Mouse (Mus musculus) erythroblast, embryonic 14.5 days (primary cell): ENCODE data around the gene Bicdl1. TPM values are rescaled to one million over a fixed set of nuclear protein-coding genes. Genes with fewer than 3 reads are reported as not detected.

Source experiments
- H3K27me3 ChIP-seq: 2 replicates; pipeline ENCODE4 v1.6.1; 2012; ENCODE audit warnings: inconsistent platforms; ENCODE audit not compliant: control insufficient read depth
- H3K36me3 ChIP-seq: 2 replicates; pipeline ENCODE4 v1.6.1; 2012; ENCODE audit warnings: mild to moderate bottlenecking, inconsistent platforms; ENCODE audit not compliant: control insufficient read depth
- H3K4me1 ChIP-seq: 2 replicates; pipeline ENCODE4 v1.6.1; 2012; ENCODE audit warnings: inconsistent platforms; ENCODE audit not compliant: control insufficient read depth
- H3K4me3 ChIP-seq: replicated peaks from 2 replicates; pipeline ENCODE3; 2012; ENCODE audit warnings: moderate library complexity, mild to moderate bottlenecking, inconsistent platforms
- H3K9me3 ChIP-seq: 2 replicates; pipeline ENCODE4 v1.6.1; 2012; ENCODE audit warnings: low read length, inconsistent platforms, mixed read lengths; ENCODE audit not compliant: control insufficient read depth
- GATA1 ChIP-seq: IDR thresholded peaks from 2 replicates; pipeline ENCODE4 v1.6.1; 2012; ENCODE audit warnings: low read length, inconsistent platforms, mixed read lengths
- TAL1 ChIP-seq: IDR thresholded peaks from 3 replicates; pipeline ENCODE4 v1.6.1; 2012; ENCODE audit warnings: low read length, inconsistent platforms, mixed read lengths
- polyA plus RNA-seq: library from polyadenylated mRNA; stranded (reverse); fragments of >175 nt; gene quantifications from 2 replicates; pipeline ENCODE4 v1.2.3, GENCODE M21; 2012

Gene Bicdl1
- polyA plus RNA-seq, 1 experiment, result 0.03 TPM

GRCm38 (mm10) chr5:115695191-115695770, 36.1 kb downstream of the Bicdl1 start:
- Histone ChIP-seq H3K36me3 (no peaks in the 10 kb centered on the region), H3K9me3 (no peaks in the 10 kb centered on the region), H3K27me3 (no peaks in the 10 kb centered on the region), H3K4me1 (no peaks in the 10 kb centered on the region), H3K4me3 (no peak overlapping the region)
- TF ChIP-seq TAL1, result no peak
- no peak for TF ChIP-seq GATA1

- Histone ChIP-seq H3K4me3 (no peak overlapping the region), H3K9me3 (no peaks in the 10 kb centered on the region), H3K4me1 (no peaks in the 10 kb centered on the region), H3K36me3 (no peaks in the 10 kb centered on the region), H3K27me3 (no peaks in the 10 kb centered on the region)
- no peak for TF ChIP-seq GATA1
- no peak for TF ChIP-seq TAL1
Observed at GRCm38 (mm10) chr5:115693271-115693670, 38.1 kb downstream of the Bicdl1 start.

GRCm38 (mm10) chr5:115686716-115687115, 44.7 kb downstream of the Bicdl1 start:
- Histone ChIP-seq H3K9me3 (no peaks in the 10 kb centered on the region), H3K4me3 (no peak overlapping the region), H3K4me1 (no peaks in the 10 kb centered on the region), H3K36me3 (no peaks in the 10 kb centered on the region), H3K27me3 (no peaks in the 10 kb centered on the region)
- TF ChIP-seq TAL1 (no peak), GATA1 (no peak)

- Histone ChIP-seq H3K4me1 (no peaks in the 10 kb centered on the region), H3K4me3 (no peak overlapping the region), H3K9me3 (no peaks in the 10 kb centered on the region), H3K27me3 (no peaks in the 10 kb centered on the region), H3K36me3 (no peaks in the 10 kb centered on the region)
- no peak for TF ChIP-seq GATA1
- no peak for TF ChIP-seq TAL1
Observed at GRCm38 (mm10) chr5:115685126-115685525, 46.3 kb downstream of the Bicdl1 start.

GRCm38 (mm10) chr5:115671846-115672245, 59.6 kb downstream of the Bicdl1 start:
- Histone ChIP-seq H3K27me3 (no peaks in the 10 kb centered on the region), H3K4me1 (no peaks in the 10 kb centered on the region), H3K9me3 (no peaks in the 10 kb centered on the region), H3K36me3 (no peaks in the 10 kb centered on the region), H3K4me3 (no peak overlapping the region)
- no peak for TF ChIP-seq TAL1
- TF ChIP-seq GATA1, result no peak

GRCm38 (mm10) chr5:115670406-115670805, 61.0 kb downstream of the Bicdl1 start:
- Histone ChIP-seq H3K27me3 (no peaks in the 10 kb centered on the region), H3K36me3 (no peaks in the 10 kb centered on the region), H3K4me3 (no peak overlapping the region), H3K4me1 (no peaks in the 10 kb centered on the region), H3K9me3 (peaks cover 3% of the 10 kb centered on the region)
- TF ChIP-seq TAL1 (no peak), GATA1 (no peak)

GRCm38 (mm10) chr5:115669974-115670373, 61.4 kb downstream of the Bicdl1 start:
- TF ChIP-seq GATA1 (no peak), TAL1 (no peak)
- Histone ChIP-seq H3K4me3 (no peak overlapping the region), H3K4me1 (no peaks in the 10 kb centered on the region), H3K9me3 (peaks cover 7% of the 10 kb centered on the region), H3K27me3 (no peaks in the 10 kb centered on the region; the same call in 1 of the 2 replicates), H3K36me3 (no peaks in the 10 kb centered on the region)

- TF ChIP-seq GATA1 (no peak), TAL1 (no peak)
- H3K27me3 ChIP-seq, result no peaks in the 10 kb centered on the region; the same call in 1 of the 2 replicates
- no peak overlapping the region for H3K4me3 ChIP-seq
- H3K4me1 ChIP-seq, result no peaks in the 10 kb centered on the region
- H3K36me3 ChIP-seq, result no peaks in the 10 kb centered on the region
- peaks cover 9% of the 10 kb centered on the region for H3K9me3 ChIP-seq
Observed at GRCm38 (mm10) chr5:115668986-115669385, 62.4 kb downstream of the Bicdl1 start.

GRCm38 (mm10) chr5:115667894-115668293, 63.5 kb downstream of the Bicdl1 start:
- TF ChIP-seq GATA1 (no peak), TAL1 (no peak)
- peaks cover 2% of the 10 kb centered on the region; the same call in 1 of the 2 replicates for H3K27me3 ChIP-seq
- no peaks in the 10 kb centered on the region for H3K4me1 ChIP-seq
- H3K4me3 ChIP-seq, result no peak overlapping the region
- no peaks in the 10 kb centered on the region for H3K36me3 ChIP-seq
- peaks cover 9% of the 10 kb centered on the region for H3K9me3 ChIP-seq

GRCm38 (mm10) chr5:115667210-115667609, 64.2 kb downstream of the Bicdl1 start:
- TF ChIP-seq GATA1 (no peak), TAL1 (no peak)
- H3K4me3 ChIP-seq, result no peak overlapping the region

More at GRCm38 (mm10) chr5:115667210-115667609, 64.2 kb downstream of the Bicdl1 start:
- Histone ChIP-seq H3K36me3 (no peaks in the 10 kb centered on the region), H3K4me1 (no peaks in the 10 kb centered on the region), H3K9me3 (peaks cover 9% of the 10 kb centered on the region), H3K27me3 (peaks cover 2% of the 10 kb centered on the region; the same call in 1 of the 2 replicates)
